In genomic region chr2:128241280-128241665, GRCm38 (mm10) we compare ENCODE assay signal across 10 mouse cellular contexts.
DNase-seq lines count a peak whose midpoint lies in the region; ATAC-seq and TF ChIP-seq lines count a peak whose summit lies in the region.
"Had no signal": no experiment of that assay in that cellular context is flagged by ENCODE, and none has a peak within 500 bp of the region (broad histone marks: within the 10 kb centered on the region; RNA-seq: fewer than 3 reads in every experiment).

No protein-coding gene starts in this region.

- no peak overlapping the region for H3K4me3 ChIP-seq in kidney, embryonic 15.5 days (replicated peaks)
- H3K4me3 ChIP-seq in ES-E14 (ENCODE audit: insufficient read depth in 1 of 2, low read depth in 1 of 2, low read length in 2 of 2, poor library complexity in 1 of 2, severe bottlenecking in 1 of 2), result peak overlapping the region; percentile 17 to 18; a peak in 3 of 4 replicates
- no peak overlapping the region for H3K4me3 ChIP-seq in embryonic facial prominence, embryonic 10.5 days
- no peak overlapping the region for H3K4me3 ChIP-seq in stomach, embryonic 14.5 days (ENCODE audit: low read depth, low read length)
- H3K4me3 ChIP-seq: embryonic facial prominence, embryonic 12.5 days had no signal

- H3K27ac ChIP-seq in kidney, embryonic 15.5 days, result peak overlapping the region; percentile 59; the same call in 1 of the 2 replicates
- H3K27ac ChIP-seq in ES-E14 (ENCODE audit: insufficient read depth, low read depth, low read length, poor library complexity, severe bottlenecking), result peak overlapping the region; percentile 98
- peak overlapping the region; percentile 81 for H3K27ac ChIP-seq in embryonic facial prominence, embryonic 10.5 days (replicated peaks)
- H3K27ac ChIP-seq in stomach, embryonic 14.5 days (ENCODE audit: low read length), result peak overlapping the region; percentile 81; the same call in 1 of the 2 replicates
- H3K27ac ChIP-seq: embryonic facial prominence, embryonic 12.5 days had no signal

- in situ Hi-C loops in ES-E14 (cut with MboI; ENCODE audit: low sequenced_read_pairs in 2 of 2, unreplicated experiment in 2 of 2), result no loop called here

- H3K4me1 ChIP-seq in kidney, embryonic 15.5 days, result peaks cover 19% of the 10 kb centered on the region
- H3K4me1 ChIP-seq in ES-E14 (ENCODE audit: control insufficient read depth in 2 of 2, insufficient read depth in 2 of 2, low read length in 2 of 2, poor library complexity in 1 of 2), result peaks cover 3 to 23% of the 10 kb centered on the region in 2 experiments
- H3K4me1 ChIP-seq in embryonic facial prominence, embryonic 10.5 days, result peaks cover 21% of the 10 kb centered on the region
- peaks cover 5% of the 10 kb centered on the region; the same call in 1 of the 2 replicates for H3K4me1 ChIP-seq in stomach, embryonic 14.5 days (ENCODE audit: control insufficient read depth, insufficient read depth, low read length)

- DNase-seq in kidney, postnatal 14 days, result no peak
- peak; percentile 49 for DNase-seq in ES-E14 (ENCODE audit: low read depth, low spot score)
- DNase-seq in embryonic facial prominence, embryonic 10.5 days (ENCODE audit: low spot score), result peak; percentile 36
- no peak for DNase-seq in spleen, postnatal 4 days (ENCODE audit: low spot score in 2 of 2)
- no peak for DNase-seq in spleen, adult 12 weeks (ENCODE audit: low spot score)
- DNase-seq: cerebellum, adult 11-12 months; liver, postnatal 0 days had no signal

- H3K27me3 ChIP-seq in kidney, embryonic 15.5 days, result no peaks in the 10 kb centered on the region
- no peaks in the 10 kb centered on the region for H3K27me3 ChIP-seq in embryonic facial prominence, embryonic 10.5 days (replicated peaks; ENCODE audit: low read depth, poor library complexity, severe bottlenecking)
- H3K27me3 ChIP-seq in stomach, embryonic 14.5 days (ENCODE audit: control insufficient read depth, insufficient read depth, low read length), result no peaks in the 10 kb centered on the region
- H3K27me3 ChIP-seq: embryonic facial prominence, embryonic 12.5 days had no signal

- ATAC-seq in kidney, embryonic 15.5 days (replicated peaks; ENCODE audit: low FRiP score), result no peak
- ATAC-seq in stomach, embryonic 14.5 days (ENCODE audit: insufficient number of reproducible peaks, insufficient read depth, low FRiP score, low read depth), result no peak
- ATAC-seq: liver, postnatal 0 days had no signal

- no peak overlapping the region for H3K4me2 ChIP-seq in kidney, embryonic 15.5 days
- no peak overlapping the region for H3K4me2 ChIP-seq in stomach, embryonic 14.5 days (replicated peaks; ENCODE audit: low read depth, low read length)
- H3K4me2 ChIP-seq: embryonic facial prominence, embryonic 12.5 days had no signal

- no peaks in the 10 kb centered on the region for H3K9me3 ChIP-seq in kidney, embryonic 15.5 days (replicated peaks)
- H3K9me3 ChIP-seq in ES-E14 (ENCODE audit: control insufficient read depth, insufficient read depth, low read depth, low read length), result no peaks in the 10 kb centered on the region
- H3K9me3 ChIP-seq in embryonic facial prominence, embryonic 10.5 days, result no peaks in the 10 kb centered on the region
- H3K9me3 ChIP-seq in stomach, embryonic 14.5 days (ENCODE audit: control insufficient read depth, low read depth, low read length), result no peaks in the 10 kb centered on the region
- H3K9me3 ChIP-seq: embryonic facial prominence, embryonic 12.5 days had no signal

- H3K36me3 ChIP-seq in kidney, embryonic 15.5 days, result no peaks in the 10 kb centered on the region
- no peaks in the 10 kb centered on the region for H3K36me3 ChIP-seq in ES-E14 (ENCODE audit: control insufficient read depth, insufficient read depth, low read length, poor library complexity, severe bottlenecking)
- H3K36me3 ChIP-seq in embryonic facial prominence, embryonic 10.5 days (replicated peaks), result no peaks in the 10 kb centered on the region
- H3K36me3 ChIP-seq in stomach, embryonic 14.5 days (ENCODE audit: control insufficient read depth, insufficient read depth, low read length), result no peaks in the 10 kb centered on the region
- H3K36me3 ChIP-seq: embryonic facial prominence, embryonic 12.5 days had no signal

- no peak overlapping the region for H3K9ac ChIP-seq in kidney, embryonic 15.5 days
- H3K9ac ChIP-seq in ES-E14 (ENCODE audit: insufficient read depth, low read depth, low read length, poor library complexity, severe bottlenecking), result peak overlapping the region; percentile 51
- no peak overlapping the region for H3K9ac ChIP-seq in stomach, embryonic 14.5 days (replicated peaks; ENCODE audit: low read depth, low read length)
- H3K9ac ChIP-seq: embryonic facial prominence, embryonic 12.5 days; liver, postnatal 0 days had no signal

- 24% methylated on average over 3 of the region's 3 CpGs for WGBS in kidney, embryonic 15.5 days
- WGBS in embryonic facial prominence, embryonic 10.5 days, result 11% methylated on average over 3 of the region's 3 CpGs
- 27% methylated on average over 3 of the region's 3 CpGs for WGBS in stomach, embryonic 14.5 days

TF ChIP-seq in ES-E14, 5 proteins besides CTCF, POLR2A, EP300 and RAD21:
- TF ChIP-seq MAFK (IDR thresholded peaks at IDR 0.05; ENCODE audit: insufficient read depth, low read depth, low read length) (no peak), CHD2 (IDR thresholded peaks at IDR 0.05; ENCODE audit: low read depth, low read length) (0 out of 2 replicates have a peak, but pooled peaks have one; percentile 48)

Comparison
In these comparisons a context has a peak if more than half of its experiments do, and no peak if none do; other contexts are left out.
1. H3K4me3 ChIP-seq: peak in ES-E14 (2 of 2); none in kidney, embryonic 15.5 days (single experiment), embryonic facial prominence, embryonic 10.5 days (single experiment) and stomach, embryonic 14.5 days (single experiment).
2. DNase-seq: peak in ES-E14 (single experiment) and embryonic facial prominence, embryonic 10.5 days (single experiment); none in kidney, postnatal 14 days (single experiment), spleen, postnatal 4 days (0 of 2) and spleen, adult 12 weeks (single experiment).
3. Peak in every context shown above with its lines, with median percentiles within 50 percentile points of each other: H3K27ac ChIP-seq.